Mouse (Mus musculus) CH12.LX (cell line): ENCODE data around the gene Tsnaxip1.

Experiments
- CTCF ChIP-seq, 2 experiments: IDR thresholded peaks in 1 of 2; conservative IDR thresholded peaks in 1 of 2; 2 replicates each; pipeline ENCODE4 v1.5.1; 2011 to 2012; ENCODE audit warnings: low read depth in 2 of 2, low read length in 2 of 2, improper control_type of control experiment in 1 of 2, inconsistent platforms in 1 of 2, mild to moderate bottlenecking in 1 of 2, moderate library complexity in 1 of 2
- ELF1 ChIP-seq: IDR thresholded peaks from 2 replicates; pipeline ENCODE4 v1.6.1; 2014; ENCODE audit warnings: low read depth, mild to moderate bottlenecking, inconsistent platforms, low read length, improper control_type of control experiment
- JUN ChIP-seq: IDR thresholded peaks from 2 replicates; pipeline ENCODE4 v1.6.1; 2011; ENCODE audit warnings: low read depth, mild to moderate bottlenecking, low read length, improper control_type of control experiment, moderate library complexity; ENCODE audit not compliant: insufficient read depth
- RAD21 ChIP-seq: IDR thresholded peaks from 2 replicates; pipeline ENCODE4 v1.6.1; 2011; ENCODE audit warnings: low read depth, mild to moderate bottlenecking, low read length, improper control_type of control experiment, moderate library complexity
- USF2 ChIP-seq: conservative IDR thresholded peaks from 2 replicates; pipeline ENCODE4 v1.6.1; 2011; ENCODE audit warnings: low read depth, low read length, improper control_type of control experiment

DNA sequence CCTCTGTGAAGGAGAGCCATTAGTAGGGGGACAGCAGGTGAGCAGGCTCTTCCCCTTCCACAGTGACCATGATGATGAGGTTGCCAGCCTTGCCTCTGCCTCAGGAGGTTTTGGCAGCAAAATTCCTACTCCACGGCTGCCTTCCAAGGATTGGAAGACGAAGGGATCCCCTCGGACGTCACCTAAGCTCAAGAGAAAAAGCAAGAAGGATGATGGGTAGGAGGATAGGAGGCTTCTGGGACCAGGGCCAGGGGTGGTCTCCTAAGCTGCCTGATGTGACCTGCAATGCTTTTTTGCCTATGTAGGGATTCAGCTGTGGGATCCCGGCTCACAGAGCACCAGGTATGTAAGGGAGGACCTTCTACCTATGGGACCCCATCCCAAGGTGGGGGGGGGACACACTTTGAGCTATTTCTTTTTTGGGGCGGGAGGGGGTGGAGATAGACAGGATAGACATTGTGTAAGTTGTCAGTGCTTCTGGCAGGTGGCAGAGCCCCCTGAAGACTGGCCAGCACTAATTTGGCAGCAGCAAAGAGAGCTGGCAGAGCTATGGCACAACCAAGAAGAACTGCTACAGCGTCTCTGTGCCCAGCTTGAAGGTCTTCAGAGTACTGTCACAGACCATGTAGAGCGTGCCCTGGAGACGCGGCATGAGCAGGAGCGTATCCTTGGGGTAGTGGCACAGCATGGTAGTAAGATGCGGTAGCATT is 62.4 kb downstream of the Tsnaxip1 start:
- no peak for TF ChIP-seq CTCF (conservative IDR thresholded peaks at IDR 0.05 in 1 of 2, IDR thresholded peaks at IDR 0.05 in 1 of 2; ENCODE audit: low read depth in 2 of 2, low read length in 2 of 2)
- TF ChIP-seq RAD21: no peak
- no peak for TF ChIP-seq ELF1
- no peak for TF ChIP-seq USF2
- no peak for TF ChIP-seq JUN
